Mouse (Mus musculus) heart, postnatal 4 days (tissue): Measurements from ENCODE around the gene Gm9639. TPM values are rescaled to one million over a fixed set of nuclear protein-coding genes. Genes with fewer than 3 reads are reported as not detected.
"Not testable (repeated sequence)": the region's sequence is repeated elsewhere in the genome, so short reads cannot be mapped to it uniquely, and the experiment has no call there.

ENCODE experiments used
- DNase-seq: peaks from one replicate; pipeline ENCODE4 v3.0.0; 2021
- total RNA-seq, 2 experiments: library from RNA; stranded (reverse); gene quantifications; 2 replicates each; pipeline ENCODE4 v1.2.3; 2021

Gene Gm9639
- total RNA-seq, 2 experiments from 2014 or later = not detected

- not testable (repeated sequence) for DNase-seq
These were observed 42.6 kb downstream of the Gm9639 start for GRCm38 (mm10) chr10:77752312-77752711.

GRCm38 (mm10) chr10:77751254-77751653, 43.6 kb downstream of the Gm9639 start, which contains the start of gene Gm9736:
Gene Gm9736, minus strand, starts transcription at chr10:77751354.
- DNase-seq = not testable (repeated sequence)

- not testable (repeated sequence) for DNase-seq
These were observed 44.2 kb downstream of the Gm9639 start for GRCm38 (mm10) chr10:77750686-77751085.

Other genes with a start within 250 kb of the Gm9639 start
- gene Pttg1ip, start 213.4 kb downstream of the Gm9639 start, total RNA-seq = 100 to 1,000 TPM; 113 to 119 TPM
- 10 to 100 TPM; 90.9 to 97.9 TPM for gene Sumo3, start 189.0 kb downstream of the Gm9639 start, total RNA-seq
- 10 to 100 TPM; 15.9 to 20.8 TPM for gene Gm49325, start 188.9 kb downstream of the Gm9639 start, total RNA-seq
- 10 to 100 TPM; 56.1 to 63.8 TPM for gene Ube2g2, start 172.8 kb downstream of the Gm9639 start, total RNA-seq
- gene Tspear, start 108.5 kb downstream of the Gm9639 start, total RNA-seq = not detected
- gene Gm19402, start 104.3 kb downstream of the Gm9639 start, total RNA-seq = not detected
- gene Gm9508, start 97.8 kb downstream of the Gm9639 start, total RNA-seq = not detected
- gene Gm10272, start 88.5 kb downstream of the Gm9639 start, total RNA-seq = not detected
- gene Gm10024, start 83.6 kb downstream of the Gm9639 start, total RNA-seq = not detected
- not detected for gene Gm10142, start 79.3 kb downstream of the Gm9639 start, total RNA-seq
- not detected for gene Krtap12-1, start 74.5 kb downstream of the Gm9639 start, total RNA-seq
- not detected for gene Gm10100, start 68.6 kb downstream of the Gm9639 start, total RNA-seq
- gene Gm18596, start 52.4 kb downstream of the Gm9639 start, total RNA-seq = not detected
- not detected for gene Gm9736, start 43.7 kb downstream of the Gm9639 start, total RNA-seq
- gene Gm3233, start 35.4 kb downstream of the Gm9639 start, total RNA-seq = not detected
- gene Gm3238, start 23.8 kb downstream of the Gm9639 start, total RNA-seq = not detected
- not detected for gene Gm7138, start 18.1 kb downstream of the Gm9639 start, total RNA-seq
- gene Gm3250, start 12.5 kb downstream of the Gm9639 start, total RNA-seq = not detected
- not detected for gene Gm7137, start 6.9 kb downstream of the Gm9639 start, total RNA-seq
- not detected for gene Gm19668, start 4.1 kb upstream of the Gm9639 start, total RNA-seq
- gene Gm9507, start 16.8 kb upstream of the Gm9639 start, total RNA-seq = not detected
- gene Gm2696, start 19.6 kb upstream of the Gm9639 start, total RNA-seq = not detected
- not detected for gene Krtap10-4, start 32.0 kb upstream of the Gm9639 start, total RNA-seq
- gene Krtap10-10, start 40.9 kb upstream of the Gm9639 start, total RNA-seq = not detected
- gene Gm36176, start 51.7 kb upstream of the Gm9639 start, total RNA-seq = not detected
- gene Gm10318, start 57.8 kb upstream of the Gm9639 start, total RNA-seq = not detected
- gene Gm3285, start 66.9 kb upstream of the Gm9639 start, total RNA-seq = not detected
- gene Lrrc3, start 107.5 kb upstream of the Gm9639 start, total RNA-seq = 1 to 10 TPM; 1.6 to 1.8 TPM
- gene Trpm2, start 175.5 kb upstream of the Gm9639 start, total RNA-seq = 1 to 10 TPM in 1 of 2 experiments, under 1 TPM in 1; 0.33 to 1.0 TPM
- gene 1810043G02Rik, start 183.4 kb upstream of the Gm9639 start, total RNA-seq = 10 to 100 TPM; 10.5 to 12.6 TPM
- gene Pfkl, start 215.0 kb upstream of the Gm9639 start, total RNA-seq = 100 to 1,000 TPM; 118 to 133 TPM
- gene Dnmt3l, start 246.9 kb upstream of the Gm9639 start, total RNA-seq = not detected
- not detected for gene Aire, start 248.5 kb upstream of the Gm9639 start, total RNA-seq